Mouse (Mus musculus) midbrain, embryonic 16.5 days (tissue): Measurements from ENCODE around the gene Igfbp5. TPM values are rescaled to one million over a fixed set of nuclear protein-coding genes. Genes with fewer than 3 reads are reported as not detected.
A peak's percentile ranks its signal among the peaks of the same experiment; 100 is the strongest.

ENCODE experiments used
- ATAC-seq: fragments of 200-750 bp; cut with Nextera tagmentation; 2 replicates; pipeline ENCODE4 v1.8.0; 2017; ENCODE audit warnings: moderate TSS enrichment
- H3K27ac ChIP-seq: fragments of 300-500 bp; sonication (generic); 2 replicates; pipeline ENCODE4 v1.5.1; 2014; ENCODE audit warnings: mild to moderate bottlenecking, low read length, mixed read lengths
- H3K27me3 ChIP-seq: fragments of 300-500 bp; sonication (generic); 2 replicates; pipeline ENCODE4 v1.6.1; 2014; ENCODE audit warnings: low read depth, low read length, mixed read lengths; ENCODE audit not compliant: control insufficient read depth, insufficient read depth
- H3K36me3 ChIP-seq: fragments of 300-500 bp; sonication (generic); 2 replicates; pipeline ENCODE4 v1.6.1; 2014; ENCODE audit warnings: mild to moderate bottlenecking, low read length, moderate library complexity, mixed read lengths; ENCODE audit not compliant: control insufficient read depth, insufficient read depth
- H3K4me1 ChIP-seq: fragments of 300-500 bp; sonication (generic); 2 replicates; pipeline ENCODE4 v1.6.1; 2014; ENCODE audit warnings: mild to moderate bottlenecking, low read length, mixed read lengths; ENCODE audit not compliant: control insufficient read depth, insufficient read depth
- H3K4me2 ChIP-seq: fragments of 300-500 bp; sonication (generic); 2 replicates; pipeline ENCODE4 v1.6.1; 2014; ENCODE audit warnings: mild to moderate bottlenecking, low read length, mixed read lengths
- H3K4me3 ChIP-seq: fragments of 300-500 bp; sonication (generic); 2 replicates; pipeline ENCODE4 v1.5.1; 2014; ENCODE audit warnings: low read depth, mild to moderate bottlenecking, low read length, moderate library complexity, mixed read lengths
- H3K9ac ChIP-seq: fragments of 300-500 bp; sonication (generic); 2 replicates; pipeline ENCODE4 v1.6.1; 2014; ENCODE audit warnings: low read depth, low read length, mixed read lengths
- H3K9me3 ChIP-seq: fragments of 300-500 bp; sonication (generic); replicated peaks from 2 replicates; pipeline ENCODE4 v1.6.1; 2014; ENCODE audit warnings: mild to moderate bottlenecking, low read length, mixed read lengths; ENCODE audit not compliant: control insufficient read depth, poor library complexity, severe bottlenecking
- WGBS: fragments of 180-500 bp; shearing (Covaris S2); extraction: QIAGEN DNeasy Blood & Tissue Kit; methylation state at CpG from one replicate; pipeline ENCODE4 v1.1.7; 2014; 5-methylcytosine and 5-hydroxymethylcytosine counted together
- polyA plus RNA-seq: library from polyadenylated mRNA; unstranded; fragments of >200 nt; fragmentation: Nextera tagmentation; extraction: Ambion mirVana; gene quantifications from 2 replicates; pipeline ENCODE4 v1.2.1, GENCODE M21; 2015

Gene Igfbp5
- polyA plus RNA-seq, 1 experiment from 2014 or later = 42.6 TPM

- H3K4me3 ChIP-seq = no peak overlapping the region
- ATAC-seq = no peak
- no peaks in the 10 kb centered on the region for H3K27me3 ChIP-seq
- H3K9me3 ChIP-seq = no peaks in the 10 kb centered on the region
- H3K9ac ChIP-seq = no peak overlapping the region
- H3K36me3 ChIP-seq = no peaks in the 10 kb centered on the region
- no peak overlapping the region for H3K4me2 ChIP-seq
- no peaks in the 10 kb centered on the region for H3K4me1 ChIP-seq
- 84% methylated on average over 18 of the region's 18 CpGs for WGBS
- no peak overlapping the region for H3K27ac ChIP-seq
These were observed 31.8 kb downstream of the Igfbp5 start for GRCm38 (mm10) chr1:72842666-72843459.

DNA sequence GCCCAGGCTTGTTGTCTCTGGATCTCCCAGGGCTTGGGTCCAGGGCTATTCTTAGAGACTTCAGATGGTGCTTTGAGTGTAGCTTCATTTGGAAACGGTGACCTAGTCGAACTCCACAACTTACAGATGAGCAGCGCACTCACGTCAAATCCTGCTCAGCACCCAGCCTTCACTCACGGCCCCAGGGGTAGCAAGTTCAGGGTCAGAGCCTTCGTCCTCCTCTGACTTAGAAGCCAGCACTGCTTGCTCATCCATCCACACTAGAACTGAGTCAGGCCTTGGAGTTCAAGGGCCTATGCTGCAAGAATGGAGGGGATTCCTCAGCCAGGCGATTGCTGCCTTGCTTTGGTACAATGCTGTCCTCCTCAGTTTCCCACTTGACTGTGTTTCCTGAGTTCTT is 34.9 kb downstream of the Igfbp5 start:
- 88% methylated on average over 7 of the region's 7 CpGs for WGBS
- no peaks in the 10 kb centered on the region for H3K36me3 ChIP-seq
- no peak for ATAC-seq
- no peak overlapping the region for H3K4me2 ChIP-seq
- H3K27me3 ChIP-seq = no peaks in the 10 kb centered on the region
- H3K9me3 ChIP-seq = no peaks in the 10 kb centered on the region
- H3K4me1 ChIP-seq = no peaks in the 10 kb centered on the region
- no peak overlapping the region for H3K9ac ChIP-seq
- H3K27ac ChIP-seq = no peak overlapping the region
- H3K4me3 ChIP-seq = no peak overlapping the region

DNA sequence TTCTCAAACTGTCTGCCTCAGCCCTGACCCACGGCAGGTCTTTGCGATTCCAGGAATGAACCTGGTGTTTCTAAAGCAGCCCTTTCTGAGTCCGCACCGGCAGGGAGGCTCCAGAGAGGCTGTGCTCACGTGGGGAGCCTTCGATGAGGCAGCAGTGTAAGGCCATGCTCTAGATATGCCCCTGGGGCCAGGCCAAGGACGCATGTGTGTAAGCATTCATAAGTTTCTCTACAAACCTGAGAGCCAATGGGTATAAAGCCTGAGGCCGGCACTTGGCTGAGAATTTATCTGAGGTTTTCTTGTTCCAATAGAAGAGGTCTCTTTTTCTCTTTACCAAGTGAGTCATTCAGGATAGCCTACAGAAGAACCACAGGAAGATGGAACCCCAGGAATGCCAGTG is 35.3 kb downstream of the Igfbp5 start:
- Histone ChIP-seq H3K9me3 (no peaks in the 10 kb centered on the region), H3K4me2 (no peak overlapping the region), H3K27me3 (no peaks in the 10 kb centered on the region), H3K9ac (no peak overlapping the region), H3K36me3 (no peaks in the 10 kb centered on the region), H3K27ac (no peak overlapping the region), H3K4me3 (no peak overlapping the region), H3K4me1 (no peaks in the 10 kb centered on the region)
- no peak for ATAC-seq
- WGBS = 81% methylated on average over 8 of the region's 8 CpGs

DNA sequence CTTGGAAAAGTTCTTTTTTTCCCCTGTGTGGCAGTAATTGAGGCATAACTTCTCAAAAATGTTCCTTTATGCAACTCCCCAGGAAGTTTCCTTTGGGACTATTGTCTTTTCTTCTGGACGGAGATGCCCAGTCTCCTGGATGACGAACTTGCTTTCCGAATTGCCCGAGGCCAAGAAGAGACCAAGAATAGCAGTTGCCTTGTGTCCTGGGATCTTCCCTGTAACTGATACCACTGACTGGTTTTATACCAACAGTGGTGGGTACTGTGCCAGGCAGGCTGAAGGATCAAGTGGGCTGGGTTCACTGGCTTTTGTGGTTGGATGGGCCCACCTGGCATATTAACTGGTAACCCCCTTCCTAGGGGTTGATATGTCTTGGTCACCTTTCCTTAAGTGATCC is 41.1 kb downstream of the Igfbp5 start:
- H3K9ac ChIP-seq = no peak overlapping the region
- no peak for ATAC-seq
- H3K27ac ChIP-seq = no peak overlapping the region
- no peaks in the 10 kb centered on the region for H3K36me3 ChIP-seq
- no peak overlapping the region for H3K4me2 ChIP-seq
- H3K4me1 ChIP-seq = no peaks in the 10 kb centered on the region
- no peak overlapping the region for H3K4me3 ChIP-seq
- no peaks in the 10 kb centered on the region for H3K27me3 ChIP-seq
- no peaks in the 10 kb centered on the region for H3K9me3 ChIP-seq
- 70% methylated on average over 4 of the region's 4 CpGs for WGBS

DNA sequence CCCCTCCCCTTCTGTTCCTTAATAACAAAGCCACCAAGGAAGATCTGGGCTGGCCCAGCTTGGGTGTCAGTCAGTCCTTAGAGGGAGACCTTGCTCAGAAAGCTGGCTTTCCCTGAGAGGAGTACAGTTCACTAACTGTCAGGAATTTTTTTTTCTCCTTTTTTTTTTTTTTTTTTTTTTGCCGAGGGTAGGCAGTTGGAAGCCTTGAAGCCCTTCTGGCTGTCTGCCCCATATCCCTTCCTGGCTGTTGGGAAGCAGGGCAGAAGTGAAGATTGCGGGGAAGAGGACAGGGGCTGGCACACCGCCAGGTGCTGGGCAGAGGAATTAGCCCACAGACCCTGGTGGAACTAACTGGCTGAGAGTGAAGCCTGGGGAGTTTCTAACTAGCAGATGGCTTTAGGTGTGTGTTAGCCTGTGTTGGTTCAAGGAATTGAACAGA is 42.0 kb downstream of the Igfbp5 start:
- ATAC-seq = no peak
- 56% methylated on average over 3 of the region's 3 CpGs for WGBS

GRCm38 (mm10) chr1:72830485-72830884 is 44.2 kb downstream of the Igfbp5 start:
- H3K36me3 ChIP-seq = no peaks in the 10 kb centered on the region
- H3K27me3 ChIP-seq = no peaks in the 10 kb centered on the region
- WGBS = 92% methylated on average over 2 of the region's 2 CpGs
- no peak overlapping the region for H3K9ac ChIP-seq
- no peak for ATAC-seq
- H3K9me3 ChIP-seq = no peaks in the 10 kb centered on the region
- no peak overlapping the region for H3K4me2 ChIP-seq
- no peak overlapping the region for H3K27ac ChIP-seq
- no peak overlapping the region for H3K4me3 ChIP-seq
- peaks cover 21% of the 10 kb centered on the region for H3K4me1 ChIP-seq

More for the DNA sequence above, 42.0 kb downstream of the Igfbp5 start:
- H3K9me3 ChIP-seq = no peaks in the 10 kb centered on the region
- 0 out of 2 replicates have a peak overlapping the region, but pooled peaks have one; percentile 44 for H3K27ac ChIP-seq
- no peak overlapping the region for H3K4me2 ChIP-seq
- H3K27me3 ChIP-seq = no peaks in the 10 kb centered on the region
- H3K36me3 ChIP-seq = no peaks in the 10 kb centered on the region
- H3K9ac ChIP-seq = no peak overlapping the region
- H3K4me3 ChIP-seq = no peak overlapping the region
- H3K4me1 ChIP-seq = peaks cover 6% of the 10 kb centered on the region

DNA sequence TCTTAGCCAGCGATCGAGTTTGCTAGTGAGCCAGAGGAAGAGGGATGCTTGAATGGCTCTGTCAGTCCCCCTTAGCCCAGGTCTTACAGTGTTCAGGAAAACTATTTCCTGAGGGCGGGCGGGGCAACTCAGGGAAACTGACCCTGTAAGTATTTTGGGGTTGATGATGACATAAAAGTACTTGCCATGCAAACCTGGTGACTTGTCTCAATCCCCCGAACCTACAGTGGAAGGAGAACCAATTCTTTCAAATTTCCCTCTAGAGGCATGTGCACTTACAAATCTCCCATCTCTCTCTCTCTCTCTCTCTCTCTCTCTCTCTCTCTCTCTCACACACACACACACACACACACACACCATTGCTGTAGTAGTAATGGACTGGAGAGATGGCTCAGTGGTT is 45.8 kb downstream of the Igfbp5 start:
- no peak for ATAC-seq

GRCm38 (mm10) chr1:72827411-72828315 is 47.0 kb downstream of the Igfbp5 start:
- Histone ChIP-seq H3K9ac (peak overlapping the region; percentile 85), H3K36me3 (no peaks in the 10 kb centered on the region), H3K4me2 (peak overlapping the region; percentile 78), H3K27ac (peak overlapping the region; percentile 79), H3K4me3 (peak overlapping the region; percentile 72), H3K4me1 (peaks cover 24% of the 10 kb centered on the region), H3K9me3 (no peaks in the 10 kb centered on the region), H3K27me3 (no peaks in the 10 kb centered on the region)
- peak; percentile 33 for ATAC-seq
- WGBS = 14% methylated on average over 12 of the region's 12 CpGs

More for the DNA sequence above, 45.8 kb downstream of the Igfbp5 start:
- no peak overlapping the region for H3K9ac ChIP-seq
- H3K4me1 ChIP-seq = peaks cover 23% of the 10 kb centered on the region
- H3K36me3 ChIP-seq = no peaks in the 10 kb centered on the region
- H3K4me2 ChIP-seq = no peak overlapping the region
- H3K9me3 ChIP-seq = no peaks in the 10 kb centered on the region
- H3K27ac ChIP-seq = no peak overlapping the region
- no peak overlapping the region for H3K4me3 ChIP-seq
- no peaks in the 10 kb centered on the region for H3K27me3 ChIP-seq
- 98% methylated on average over 5 of the region's 5 CpGs for WGBS

GRCm38 (mm10) chr1:72826931-72827330 is 47.8 kb downstream of the Igfbp5 start:
- 7% methylated on average over 7 of the region's 7 CpGs for WGBS
- peak overlapping the region; percentile 79 for H3K27ac ChIP-seq
- peak overlapping the region; percentile 72 for H3K4me3 ChIP-seq
- peaks cover 24% of the 10 kb centered on the region for H3K4me1 ChIP-seq
- no peaks in the 10 kb centered on the region for H3K36me3 ChIP-seq
- ATAC-seq = no peak
- H3K27me3 ChIP-seq = no peaks in the 10 kb centered on the region
- H3K9me3 ChIP-seq = no peaks in the 10 kb centered on the region
- H3K4me2 ChIP-seq = peak overlapping the region; percentile 78
- H3K9ac ChIP-seq = peak overlapping the region; percentile 85
